Mouse (Mus musculus) heart, postnatal 36 days (tissue): ENCODE results near the gene Ttpal. TPM values are rescaled to one million over a fixed set of nuclear protein-coding genes. Genes with fewer than 3 reads are reported as not detected.
A peak's percentile ranks its signal among the peaks of the same experiment; 100 is the strongest.

Experiments used
- DNase-seq, 2 experiments: peaks; one replicate each; pipeline ENCODE4 v3.0.0; 2021 to 2022
- intact Hi-C: fragments of 180-260 bp; cut with DNase I; formaldehyde crosslinking; loops from one replicate; pipeline ENCODE4 v1.15.1; 2025
- total RNA-seq, 2 experiments: library from RNA; stranded (reverse); gene quantifications; 2 replicates each; pipeline ENCODE4 v1.2.3; 2021

Gene Ttpal
- 10 to 100 TPM in 1 of 2 experiments, 1 to 10 TPM in 1; 9.9 to 11.6 TPM for total RNA-seq

DNA sequence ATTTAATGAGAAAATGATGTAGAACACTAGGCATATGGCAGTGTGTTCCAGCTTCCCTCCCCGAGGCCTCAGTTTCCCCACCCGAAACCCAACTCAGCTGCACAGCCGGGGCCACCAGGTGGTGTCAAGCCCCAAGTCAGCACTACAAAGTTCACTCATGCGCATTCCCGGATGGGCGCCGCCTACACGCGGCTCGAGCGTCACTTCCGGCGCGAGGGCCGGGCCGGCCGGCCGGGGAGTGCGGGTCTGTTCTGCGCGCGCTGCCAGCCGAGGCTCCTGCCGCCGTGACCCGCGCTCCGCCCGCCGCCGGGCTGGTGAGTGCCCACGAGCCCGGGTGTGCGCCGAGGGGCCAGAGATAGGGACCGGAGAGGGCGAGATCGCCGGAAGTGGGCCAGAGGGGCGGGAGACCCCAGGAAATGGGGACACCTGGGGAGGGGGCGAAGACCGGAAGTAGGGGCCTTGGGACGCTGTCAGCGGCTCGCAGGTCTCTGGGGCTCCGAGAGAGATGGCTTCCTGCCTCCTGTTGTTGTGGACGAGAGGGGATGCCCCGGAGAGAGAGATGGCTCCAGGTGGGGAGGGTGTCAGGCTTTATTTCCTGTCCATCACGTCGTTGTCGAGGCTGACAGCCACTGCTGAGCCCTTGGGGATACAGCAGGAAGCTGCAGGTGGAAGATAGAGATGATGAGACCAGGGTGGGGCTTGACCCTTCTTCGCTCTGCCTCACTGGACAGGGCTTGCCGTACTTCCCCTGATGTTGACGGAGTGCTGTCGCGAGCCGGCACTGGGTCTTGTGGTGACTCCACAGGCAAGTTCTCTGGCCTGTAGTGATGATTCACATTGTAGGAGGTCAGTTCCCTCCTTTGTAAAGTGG lies at the start of gene Ttpal:
TSS of gene Ttpal (plus strand) at position 214 of the 871 bp plus-strand sequence.
- intact Hi-C loops: loop anchor here (1.0 to 5.0 kb wide), 3 partner anchors 38 to 220 kb away; partner anchors contain the start of gene Ccn5
- peak; percentile 88 for DNase-seq

DNA sequence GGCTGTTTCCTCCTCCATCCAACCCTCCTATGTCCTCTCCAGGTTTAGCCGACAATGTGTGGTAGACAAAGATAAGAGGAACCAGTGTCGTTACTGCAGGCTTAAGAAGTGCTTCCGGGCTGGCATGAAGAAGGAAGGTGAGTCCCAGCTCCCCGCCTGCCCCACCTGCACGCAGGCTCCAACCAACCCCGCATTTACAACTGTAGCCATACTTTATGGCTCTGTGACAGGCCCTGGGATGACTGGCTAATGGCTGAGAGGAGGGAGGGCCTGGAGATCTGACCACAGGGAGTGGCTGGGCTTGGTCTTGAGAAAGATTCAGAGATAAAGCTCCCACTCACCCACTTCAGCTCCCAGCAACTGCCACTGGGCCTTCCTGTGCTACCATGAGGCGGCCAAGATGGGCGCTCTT lies 49.6 kb upstream of the Ttpal start:
- intact Hi-C loops: no loop called here
- DNase-seq: no peak

DNA sequence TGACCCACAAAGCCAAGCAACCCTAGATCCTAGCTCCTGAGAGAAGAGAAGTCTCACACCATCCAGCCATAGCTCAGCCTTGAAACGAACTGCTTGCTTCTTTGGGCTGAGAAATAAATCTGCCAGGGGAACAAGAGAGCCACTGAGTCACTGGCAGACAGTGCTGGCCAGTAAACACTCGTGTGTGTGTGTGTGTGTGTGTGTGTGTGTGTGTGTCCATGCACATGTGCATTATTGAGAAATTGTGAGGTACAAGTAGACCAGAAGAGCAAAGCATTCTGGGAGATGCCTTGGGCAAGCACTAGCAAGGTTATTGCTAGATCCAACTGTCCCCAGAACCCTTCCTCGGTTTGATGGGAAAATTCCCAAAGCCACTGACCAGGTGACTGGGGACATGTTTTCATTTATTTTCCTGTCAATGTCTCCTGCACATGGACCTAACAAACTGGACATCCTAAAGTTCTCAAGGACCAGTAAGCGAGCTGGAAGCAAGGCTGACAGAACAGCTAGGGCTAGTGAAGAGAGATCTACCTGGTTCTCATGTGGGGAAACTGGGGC lies 47.6 kb upstream of the Ttpal start:
- intact Hi-C loops: no loop called here
- DNase-seq: no peak

DNA sequence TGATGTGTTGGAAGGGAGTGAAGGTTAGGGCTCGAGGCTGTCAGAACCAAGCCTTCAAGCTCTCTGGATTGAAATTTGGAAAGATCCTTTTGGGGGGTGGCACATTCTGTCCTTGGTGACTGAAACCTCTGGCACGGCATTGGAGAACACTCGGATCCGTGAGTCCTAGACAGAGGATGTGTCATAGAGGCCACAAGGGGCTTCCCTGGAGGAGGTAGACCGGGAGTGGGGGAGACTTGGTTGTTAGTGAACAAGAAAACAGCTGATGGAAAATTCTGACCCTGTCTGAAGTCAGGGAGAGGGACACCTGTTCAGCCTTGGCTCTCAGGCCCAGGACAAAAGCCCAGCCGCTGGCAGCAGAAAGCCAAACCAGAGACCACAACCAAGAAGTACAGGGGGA lies 47.1 kb upstream of the Ttpal start:
- intact Hi-C loops: no loop called here
- DNase-seq: no peak

DNA sequence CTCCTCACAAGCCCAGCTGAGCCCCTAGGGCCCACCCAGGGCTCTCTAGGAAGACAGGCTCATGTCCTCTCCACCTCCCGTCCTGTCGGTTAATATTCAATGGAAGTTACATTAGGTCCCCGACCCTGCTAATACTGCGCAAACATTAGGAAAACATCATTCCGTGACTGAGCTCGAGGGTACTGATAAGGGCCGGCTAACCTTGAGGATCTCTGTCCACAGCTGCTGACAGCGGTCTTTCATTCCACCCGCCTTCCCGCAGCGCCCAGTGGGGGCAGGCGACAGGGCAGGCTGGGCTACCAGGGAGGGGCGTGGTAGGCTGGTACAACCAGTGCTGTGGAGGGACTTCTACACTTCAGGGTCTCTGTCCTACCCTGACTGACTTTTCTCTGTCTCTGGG lies 46.7 kb upstream of the Ttpal start:
- DNase-seq: no peak
- intact Hi-C loops: no loop called here

DNA sequence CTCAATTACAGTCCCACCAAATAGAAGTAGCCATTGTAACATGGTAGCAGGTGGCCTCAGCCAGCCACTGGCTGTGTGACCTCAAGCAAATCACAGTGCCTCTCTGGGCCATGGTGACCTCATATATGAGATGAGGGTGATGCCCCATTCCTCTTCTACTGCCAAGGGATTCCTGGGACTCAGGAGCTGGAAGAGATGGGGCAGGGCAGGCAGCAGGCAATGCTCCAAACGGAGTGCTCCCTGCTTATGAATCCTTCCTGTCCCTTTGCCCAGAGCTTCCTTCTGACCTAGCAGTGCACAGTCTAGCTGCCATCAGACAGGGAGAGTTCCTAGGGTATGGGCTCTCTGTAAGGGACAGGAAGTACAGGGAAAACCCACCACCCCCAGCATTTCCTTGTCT lies 43.6 kb upstream of the Ttpal start:
- no peak for DNase-seq
- intact Hi-C loops: no loop called here

DNA sequence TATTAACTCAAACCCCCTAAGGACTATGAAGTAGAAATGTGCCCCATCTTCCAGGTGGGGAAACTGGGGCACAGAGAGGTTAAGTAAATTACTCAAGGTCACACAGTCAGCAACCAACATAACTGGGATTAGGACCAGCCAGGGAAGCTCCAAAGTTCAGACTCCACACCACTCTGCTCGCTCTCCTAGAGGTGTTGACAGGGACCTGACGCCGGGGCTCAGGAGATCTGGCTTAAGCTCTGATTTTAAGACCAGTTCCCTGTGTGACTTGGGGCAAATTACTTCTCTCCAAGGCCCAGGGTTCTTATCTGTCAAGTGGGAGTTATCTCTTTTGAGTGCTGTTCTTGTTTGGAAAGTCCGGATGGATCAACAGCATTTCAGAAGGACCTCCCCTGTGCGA lies 42.9 kb upstream of the Ttpal start:
- intact Hi-C loops: no loop called here
- no peak for DNase-seq

DNA sequence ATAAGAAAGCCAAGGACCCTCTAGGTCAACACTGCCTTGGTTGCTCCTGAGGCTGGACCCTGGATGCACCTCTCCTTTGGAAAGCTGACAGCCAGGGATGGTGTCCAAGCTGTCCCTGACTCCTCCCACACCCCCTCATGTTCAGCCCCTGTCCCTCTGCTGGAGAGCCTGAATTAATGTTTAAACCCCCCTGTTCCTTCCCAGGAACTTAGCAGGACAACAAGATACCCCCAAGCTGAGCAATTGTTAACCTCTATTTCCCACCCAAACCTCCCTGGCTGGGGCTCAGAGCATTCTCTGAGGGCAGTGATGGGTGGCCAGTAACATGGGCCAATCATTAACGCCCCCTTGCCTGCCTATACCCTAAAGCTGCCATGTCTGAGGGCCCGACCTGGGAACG lies 41.9 kb upstream of the Ttpal start:
- no peak for DNase-seq
- intact Hi-C loops: no loop called here

DNA sequence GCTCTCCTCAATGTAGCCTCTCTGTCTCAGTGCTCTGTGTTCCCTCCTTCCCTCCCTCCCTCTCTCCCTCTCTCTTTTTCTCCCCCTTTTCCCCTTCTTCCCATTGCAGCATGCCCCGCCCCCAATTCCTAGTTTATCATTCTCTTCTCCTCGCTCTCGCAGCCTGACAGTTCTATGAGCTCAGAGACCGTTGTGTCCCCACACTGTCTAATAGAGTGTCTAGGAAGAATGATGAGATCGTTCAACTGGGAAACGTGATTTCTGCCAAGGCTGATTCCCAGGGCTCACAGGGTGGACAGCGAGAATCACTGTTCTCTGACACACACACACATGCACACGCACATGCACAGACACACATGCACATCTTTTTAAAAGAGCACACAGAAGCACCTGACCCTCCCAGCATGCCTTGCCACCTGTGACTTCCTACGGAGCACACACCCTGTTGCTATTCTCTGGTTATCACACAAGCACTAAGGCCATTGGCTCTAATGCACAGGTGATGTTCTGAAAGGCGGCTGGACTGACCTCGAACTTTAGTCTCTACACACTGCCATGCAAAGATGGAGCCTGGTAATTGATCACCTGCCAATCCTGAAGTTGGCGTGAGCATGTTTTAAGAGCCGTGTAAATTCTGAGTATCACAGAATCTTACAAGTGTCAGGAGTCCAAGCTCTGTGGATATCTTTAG lies 40.7 kb upstream of the Ttpal start:
- intact Hi-C loops: no loop called here

DNA sequence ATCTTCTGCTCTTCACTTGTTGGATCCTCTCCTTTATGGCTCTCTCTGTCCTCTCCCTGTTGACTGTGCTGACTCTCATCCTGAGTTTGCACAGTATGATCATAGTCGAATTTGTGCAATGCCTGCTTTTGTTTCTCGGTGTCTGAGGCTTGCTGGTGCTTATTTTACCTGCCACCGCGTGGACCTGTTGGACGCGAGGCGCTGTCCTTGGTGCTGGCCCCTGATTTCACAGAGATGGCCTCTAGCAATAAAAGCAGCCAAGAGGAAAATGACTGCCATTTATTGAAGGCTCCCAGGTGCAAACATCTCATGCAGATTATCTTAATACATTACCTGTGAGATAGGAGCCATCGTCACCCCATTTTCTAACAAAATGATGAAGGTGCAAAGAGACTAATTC lies 37.5 kb upstream of the Ttpal start:
- no peak for DNase-seq
- intact Hi-C loops: no loop called here

More for the DNA sequence above, 40.7 kb upstream of the Ttpal start:
- DNase-seq: no peak

DNA sequence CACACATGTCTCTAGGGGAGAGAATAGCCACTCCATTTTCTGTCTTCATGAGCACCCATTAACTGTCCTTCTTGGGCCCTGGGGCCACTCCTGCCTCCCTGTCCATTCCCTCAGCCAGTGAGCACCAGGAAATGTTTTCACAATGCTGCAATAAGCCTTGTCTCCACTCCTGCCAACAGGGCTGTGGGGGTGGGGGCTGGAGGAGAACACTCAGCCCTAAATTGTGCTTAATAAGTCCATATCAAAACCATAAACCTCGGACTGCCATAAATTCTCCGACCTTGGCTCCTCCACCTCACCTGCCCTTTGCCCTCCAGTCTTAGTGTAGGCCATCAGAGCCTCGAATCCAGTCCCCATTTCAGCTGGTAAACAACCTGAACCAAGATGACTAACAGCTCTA lies 27.8 kb upstream of the Ttpal start:
- intact Hi-C loops: no loop called here
- no peak for DNase-seq

DNA sequence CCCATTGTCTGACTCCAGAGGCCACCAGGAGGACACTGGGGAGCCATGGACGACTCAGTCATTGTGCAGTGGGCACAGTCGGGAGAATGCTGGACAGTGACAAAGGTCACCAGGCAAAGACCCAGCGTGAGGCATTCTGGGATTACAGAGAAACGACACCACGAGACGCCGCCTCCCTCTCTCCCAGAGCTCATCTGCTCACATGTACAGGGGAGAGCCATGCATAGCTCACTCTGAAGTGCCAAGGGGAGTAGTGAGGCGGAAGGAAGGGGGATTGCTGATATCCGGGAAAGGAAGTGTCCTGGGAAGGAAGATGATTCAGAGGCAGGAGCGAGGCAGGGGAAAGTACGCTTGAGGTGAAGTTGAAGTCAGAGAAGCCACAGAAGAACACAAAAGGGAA lies 26.9 kb upstream of the Ttpal start:
- no peak for DNase-seq
- intact Hi-C loops: no loop called here

DNA sequence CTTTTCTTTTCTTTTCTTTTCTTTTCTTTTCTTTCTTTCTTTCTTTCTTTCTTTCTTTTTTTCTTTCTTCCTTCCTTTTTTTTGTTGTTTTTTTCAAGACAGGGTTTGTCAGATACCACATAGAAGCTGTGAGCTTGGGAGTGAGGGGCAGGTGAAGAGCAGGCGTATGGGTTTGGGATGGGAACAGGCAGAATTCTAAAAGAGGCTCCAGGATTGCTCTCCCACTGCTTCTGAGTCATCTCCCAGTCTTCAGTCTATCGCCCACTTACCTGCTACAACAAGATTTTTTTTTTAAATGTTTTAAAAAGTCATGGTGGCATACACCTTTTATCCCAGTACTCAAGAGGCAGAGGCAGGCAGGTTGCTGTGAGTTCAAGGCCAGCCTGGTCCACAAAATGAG lies 24.1 kb upstream of the Ttpal start:
- no peak for DNase-seq
- intact Hi-C loops: no loop called here

DNA sequence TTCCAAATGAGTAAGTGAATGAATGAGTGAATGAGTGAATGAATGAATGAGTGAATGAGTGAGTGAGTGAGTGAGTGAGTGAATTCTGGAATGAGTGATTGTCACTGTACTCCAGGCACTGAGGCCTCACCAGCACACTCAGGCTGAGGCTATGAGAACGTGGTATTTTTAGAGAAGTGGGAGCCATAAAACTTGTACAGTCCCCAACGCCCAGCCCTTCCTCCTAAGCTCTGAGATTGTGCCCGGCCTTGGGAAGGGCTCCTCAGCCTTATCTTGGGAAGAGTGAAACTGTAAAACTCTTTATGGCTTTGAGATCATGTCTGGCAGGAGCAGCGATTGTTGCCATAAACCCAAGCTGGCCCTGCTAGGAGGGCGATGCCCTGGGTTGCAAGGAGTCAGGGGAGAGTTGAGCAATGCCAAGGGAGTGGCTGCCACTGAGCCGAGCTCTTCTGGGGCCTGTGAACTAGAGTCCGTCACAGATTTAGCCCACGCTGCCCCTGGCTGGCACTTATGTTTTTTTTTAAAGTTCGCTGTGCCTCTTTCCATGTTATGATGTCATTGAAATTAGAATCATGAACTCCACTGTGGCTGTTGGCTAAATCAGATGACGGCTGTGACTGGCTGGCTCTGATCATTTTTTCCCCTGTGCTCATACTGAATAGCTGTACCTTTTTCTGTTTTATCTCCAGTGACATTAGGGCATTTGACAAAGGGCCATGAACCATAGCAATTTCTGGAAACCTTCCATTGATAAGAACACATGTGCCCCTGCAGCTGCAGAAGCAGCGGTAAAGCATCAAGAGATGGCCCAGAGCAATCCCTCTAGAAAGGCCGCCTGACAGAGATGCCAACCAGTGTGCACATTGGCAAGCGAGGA lies 21.8 kb upstream of the Ttpal start:
- DNase-seq: no peak
- intact Hi-C loops: no loop called here

DNA sequence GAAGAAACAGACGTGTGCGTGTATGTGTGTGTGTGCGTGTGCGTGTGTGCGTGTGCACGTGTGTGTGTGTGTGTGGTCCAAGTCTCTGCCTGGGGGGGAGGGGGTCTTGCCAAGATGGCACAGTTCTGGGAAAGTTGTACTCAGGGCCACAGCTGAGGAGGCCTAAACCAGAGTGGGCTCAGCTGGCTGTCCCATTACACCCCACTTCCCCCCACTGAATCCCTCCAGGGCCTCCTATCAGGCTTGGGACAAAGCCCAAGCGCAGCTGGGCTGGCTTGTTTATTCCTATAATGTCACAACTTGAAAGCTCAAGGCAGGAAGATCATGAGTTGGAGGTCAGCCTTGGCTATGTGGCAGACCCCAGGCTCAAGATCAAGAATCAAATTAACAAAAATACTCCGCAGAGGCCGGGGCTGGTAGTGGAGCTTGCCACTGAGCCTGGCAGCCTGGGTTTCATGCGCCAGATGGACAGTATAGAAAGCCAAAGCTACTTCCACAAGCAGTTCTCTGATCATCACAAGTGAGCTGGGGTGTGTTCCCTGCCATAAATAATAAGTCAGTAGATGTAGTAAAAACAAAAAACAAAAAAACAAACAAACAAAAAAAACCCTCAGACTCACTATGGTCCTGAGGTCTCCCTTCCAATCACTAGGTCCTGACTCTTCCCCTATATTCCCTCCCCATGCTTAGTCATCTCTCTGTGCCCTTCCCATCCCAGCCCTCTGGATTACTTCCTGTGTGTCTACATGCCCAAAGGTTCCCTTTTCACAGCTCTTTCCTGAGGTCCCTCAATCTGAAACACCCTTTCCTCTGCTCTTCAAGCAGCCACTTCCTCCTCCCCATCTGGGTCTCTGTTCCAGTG lies 18.7 kb upstream of the Ttpal start:
- DNase-seq: no peak
- intact Hi-C loops: no loop called here

DNA sequence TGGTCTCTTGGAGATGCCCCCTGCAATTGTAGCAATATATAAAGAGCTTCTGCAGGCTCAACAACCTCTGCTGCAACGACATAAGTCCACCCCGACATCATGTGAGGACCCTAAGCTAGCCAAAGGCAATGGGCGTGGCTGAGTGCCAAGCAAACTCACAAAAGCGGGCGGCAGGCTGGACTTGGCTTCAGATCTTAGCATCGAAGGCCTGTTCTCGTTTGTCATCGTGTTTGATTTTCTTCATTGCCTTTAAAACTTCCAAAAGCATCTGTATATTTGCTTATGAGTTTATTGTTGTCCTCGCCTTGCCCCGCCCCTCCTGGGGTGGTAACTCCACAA lies 18.1 kb upstream of the Ttpal start:
- DNase-seq: no peak
- intact Hi-C loops: no loop called here

DNA sequence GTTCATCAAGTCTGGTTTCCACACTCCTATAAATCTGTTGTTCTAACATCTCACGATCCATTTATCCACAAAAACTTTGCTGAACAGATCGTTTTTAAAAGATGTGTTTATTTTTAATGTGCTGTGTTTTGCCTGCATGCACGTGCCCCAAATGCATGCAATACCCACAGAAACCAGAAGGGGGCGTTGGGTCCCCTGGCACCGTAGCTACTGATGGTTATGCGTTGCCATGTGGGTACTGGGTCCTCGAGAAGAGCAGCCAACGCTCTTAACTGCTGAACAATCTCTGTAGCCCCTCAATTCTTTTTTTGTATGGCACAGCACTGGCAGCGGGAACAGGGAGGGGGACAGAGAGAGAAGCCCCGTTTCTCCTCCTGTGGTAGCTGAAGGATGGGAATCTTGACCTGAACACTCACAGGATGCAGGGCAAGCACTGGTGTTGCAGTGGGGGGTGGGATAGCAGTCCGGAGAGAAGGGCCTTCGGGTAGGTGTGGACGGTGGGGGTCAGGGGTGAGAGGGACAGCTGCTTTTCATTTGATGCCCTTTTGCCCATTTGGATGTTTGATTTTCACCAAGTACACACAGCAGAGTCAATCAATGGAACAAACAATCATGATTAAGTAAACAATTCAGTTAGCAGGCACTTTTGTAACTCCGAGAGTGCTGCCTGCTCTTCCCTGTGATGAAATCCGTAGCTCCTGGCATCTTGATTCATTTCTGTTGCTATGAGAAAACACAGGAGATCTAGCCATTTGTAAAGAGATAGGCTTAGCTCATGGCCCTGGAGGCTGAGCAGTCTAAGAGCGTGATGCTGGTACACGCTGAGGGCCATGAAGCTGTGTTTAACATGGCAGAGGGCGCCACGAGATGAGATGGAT lies 15.5 kb upstream of the Ttpal start:
- peak in 1 of 2 experiments; percentile 52 for DNase-seq
- intact Hi-C loops: no loop called here

DNA sequence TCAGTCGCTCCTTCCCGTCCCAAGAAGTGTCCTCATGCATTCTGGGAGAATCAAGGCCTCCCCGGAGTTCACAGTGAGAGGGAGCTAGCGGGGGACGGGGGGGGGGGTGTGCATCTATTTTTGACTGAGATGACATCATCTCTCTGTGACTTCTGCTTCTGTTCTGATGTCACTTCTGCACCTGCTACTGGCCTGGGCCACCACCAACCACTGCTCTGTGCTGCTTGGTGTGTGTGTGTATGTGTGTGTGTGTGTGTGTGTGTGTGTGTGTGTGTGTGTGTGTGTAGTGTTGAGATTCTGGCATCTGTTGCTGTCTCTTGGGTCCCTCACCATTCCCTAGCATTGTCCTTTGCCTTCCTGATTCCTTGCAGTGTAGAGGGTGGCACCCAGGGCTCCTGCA lies 14.6 kb upstream of the Ttpal start:
- intact Hi-C loops: no loop called here
- no peak for DNase-seq

DNA sequence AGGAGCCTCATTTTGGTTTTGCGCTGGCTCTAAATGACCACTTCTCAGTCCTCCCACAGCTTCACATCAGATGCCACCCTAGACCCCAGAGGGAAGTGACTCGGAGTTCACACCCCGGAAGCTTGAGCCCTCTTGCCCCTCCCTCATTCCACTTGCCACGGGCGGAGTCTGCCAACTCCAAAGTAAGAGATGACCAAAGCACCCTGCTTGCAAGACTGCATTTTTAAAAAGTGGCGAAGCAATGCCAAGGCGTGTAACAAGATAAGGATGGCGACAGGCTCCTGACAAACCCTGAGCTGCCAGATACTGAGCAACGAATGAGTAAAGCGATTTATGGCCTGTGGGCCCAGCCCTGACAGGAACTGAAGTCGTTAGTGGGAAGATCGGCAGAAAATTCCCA lies 11.9 kb upstream of the Ttpal start:
- DNase-seq: no peak
- intact Hi-C loops: no loop called here
